Mouse (Mus musculus): ENCODE measurements around the gene Arpp21.

The Arpp21 gene

GRCm38 (mm10) chr9:112231383-112231782, 4.4 kb downstream of the Arpp21 start:
- DNase-seq (ENCODE audit: low spot score) = no peak

- no peak for DNase-seq (ENCODE audit: low spot score)
Observed at GRCm38 (mm10) chr9:112230716-112231361, 4.9 kb downstream of the Arpp21 start.

DNA sequence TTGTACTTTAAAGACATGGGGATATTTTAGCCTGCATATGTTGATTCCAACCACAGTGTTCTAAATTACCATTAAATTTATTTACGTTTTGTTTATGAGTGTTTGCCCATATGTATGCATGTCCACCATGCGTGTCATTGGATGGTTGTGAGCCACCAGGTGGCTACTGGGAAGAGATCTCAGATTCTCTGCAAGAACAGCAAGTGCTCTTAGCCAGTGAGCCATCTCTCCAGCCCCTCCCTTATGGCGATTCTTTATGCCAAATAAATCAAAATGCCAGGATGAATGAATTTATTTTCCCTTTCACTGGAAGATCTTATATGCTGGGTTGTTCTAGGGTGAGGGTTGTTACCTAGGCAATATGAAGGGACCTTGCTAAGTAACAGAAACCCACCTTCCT, 7.3 kb downstream of the Arpp21 start:
- no peak for DNase-seq (ENCODE audit: low spot score)

GRCm38 (mm10) chr9:112227174-112227573, 8.6 kb downstream of the Arpp21 start:
- no peak for DNase-seq (ENCODE audit: low spot score)

GRCm38 (mm10) chr9:112226511-112226910, 9.2 kb downstream of the Arpp21 start:
- DNase-seq (ENCODE audit: low spot score) = no peak

DNA sequence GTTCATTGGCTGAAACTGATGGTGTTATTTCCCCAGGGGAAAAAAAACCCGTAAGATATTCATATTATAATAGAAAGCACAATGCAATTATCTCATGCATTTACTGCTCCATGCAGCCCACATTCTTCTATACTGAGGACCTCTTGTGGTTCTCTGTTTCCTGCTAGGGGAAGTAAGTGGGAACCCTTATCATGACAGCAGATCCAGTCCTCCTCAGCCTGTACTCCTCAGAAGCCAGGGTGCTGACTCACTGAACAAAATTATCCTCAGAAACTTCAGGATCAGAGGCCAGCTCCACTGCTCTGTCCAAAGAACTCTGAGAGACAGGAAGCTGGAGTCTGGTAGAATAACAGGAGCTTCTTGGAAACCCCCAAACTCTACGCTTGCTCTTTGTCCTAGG, 10.7 kb downstream of the Arpp21 start:
- no peak for DNase-seq (ENCODE audit: low spot score)

- DNase-seq (ENCODE audit: low spot score) = no peak
Observed at GRCm38 (mm10) chr9:112219372-112219771, 16.4 kb downstream of the Arpp21 start.

GRCm38 (mm10) chr9:112218237-112218636, 17.5 kb downstream of the Arpp21 start:
- DNase-seq (ENCODE audit: low spot score) = no peak

GRCm38 (mm10) chr9:112217161-112217560, 18.6 kb downstream of the Arpp21 start:
- DNase-seq (ENCODE audit: low spot score) = no peak

GRCm38 (mm10) chr9:112215030-112215806, 20.5 kb downstream of the Arpp21 start:
- no peak for DNase-seq (ENCODE audit: low spot score)

- no peak for DNase-seq (ENCODE audit: low spot score)
Observed at GRCm38 (mm10) chr9:112213411-112214255, 22.1 kb downstream of the Arpp21 start.

DNA sequence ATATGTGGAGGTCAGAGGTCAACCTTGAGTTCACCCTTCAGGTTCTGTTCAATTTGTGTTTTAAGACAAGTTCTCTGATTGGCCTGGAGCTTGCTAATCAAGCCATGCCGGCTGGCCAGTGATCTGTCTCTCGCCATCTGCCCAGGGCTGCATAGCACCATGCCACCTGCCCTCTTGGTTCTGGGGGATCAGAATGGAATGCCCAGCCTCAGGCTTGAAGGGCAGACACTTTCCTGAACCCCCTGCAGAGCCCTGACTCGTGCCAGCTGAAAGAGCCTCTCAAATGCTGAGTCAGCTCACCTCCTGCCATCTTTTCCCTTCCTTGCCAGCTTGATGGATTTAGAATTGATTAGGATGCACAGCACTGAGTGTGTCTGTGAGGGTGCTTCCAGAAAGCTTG, 25.9 kb downstream of the Arpp21 start:
- DNase-seq (ENCODE audit: low spot score) = no peak

DNA sequence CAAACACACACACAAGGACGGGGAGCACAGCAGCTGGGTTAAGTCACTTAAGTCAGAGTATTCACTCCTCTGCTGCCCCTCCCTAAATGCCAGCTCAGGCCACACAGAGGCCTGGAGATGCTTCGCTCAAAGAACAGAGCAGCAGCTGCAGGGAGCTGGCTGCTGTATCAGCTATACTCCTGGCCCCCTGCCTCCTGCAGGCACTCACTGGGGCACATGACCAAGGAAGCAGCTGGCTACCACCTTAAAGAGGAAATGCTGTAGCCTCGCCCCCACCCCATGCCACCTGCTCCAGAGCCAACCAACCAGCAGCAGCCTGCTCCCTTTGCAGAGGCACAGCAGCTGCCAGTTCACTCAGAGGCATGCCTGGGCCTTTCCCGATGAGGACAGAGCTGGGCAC, 28.0 kb downstream of the Arpp21 start:
- no peak for DNase-seq (ENCODE audit: low spot score)

GRCm38 (mm10) chr9:112198296-112198695, 37.4 kb downstream of the Arpp21 start:
- no peak for DNase-seq (ENCODE audit: low spot score)

DNA sequence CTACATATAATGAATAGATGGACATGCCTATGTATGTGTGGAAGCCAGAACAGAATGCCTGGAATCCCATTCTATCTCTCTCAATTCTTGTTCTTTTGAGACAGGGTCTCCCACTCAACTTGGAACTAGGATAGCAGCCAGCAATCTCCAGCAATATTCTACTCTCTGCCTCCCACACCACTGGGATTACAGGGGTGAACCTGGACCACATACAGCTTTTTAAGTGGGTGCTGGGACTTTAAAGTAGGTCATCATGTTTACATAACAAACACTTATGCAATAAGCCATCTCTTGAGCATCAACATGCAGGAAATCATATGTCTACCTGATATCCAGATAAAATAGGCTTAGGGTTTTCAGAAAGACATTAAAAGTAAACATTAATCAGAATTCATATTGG, 41.7 kb downstream of the Arpp21 start:
- DNase-seq (ENCODE audit: low spot score) = no peak

DNA sequence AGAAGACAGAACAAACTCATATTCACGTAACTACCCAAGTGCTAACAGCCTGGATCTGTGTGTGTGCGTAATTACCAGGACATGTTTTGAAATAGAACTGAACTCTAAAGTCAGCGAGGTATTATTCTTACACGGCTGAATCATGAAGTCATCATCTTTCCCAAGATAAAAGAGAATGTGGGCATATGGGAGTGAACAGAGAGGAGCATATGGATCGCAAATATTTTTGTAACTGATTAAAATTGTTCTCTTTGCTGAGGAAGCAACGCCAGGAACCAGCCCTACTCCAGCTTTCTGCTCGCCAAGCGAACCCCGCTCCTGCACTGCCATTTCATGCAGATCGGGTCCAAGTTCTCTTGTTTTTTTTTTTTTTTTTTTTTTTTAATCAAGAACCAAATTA, 46.3 kb downstream of the Arpp21 start:
- no peak for DNase-seq (ENCODE audit: low spot score)

- no peak for DNase-seq (ENCODE audit: low spot score)
Observed at GRCm38 (mm10) chr9:112188358-112188893, 47.3 kb downstream of the Arpp21 start.

DNA sequence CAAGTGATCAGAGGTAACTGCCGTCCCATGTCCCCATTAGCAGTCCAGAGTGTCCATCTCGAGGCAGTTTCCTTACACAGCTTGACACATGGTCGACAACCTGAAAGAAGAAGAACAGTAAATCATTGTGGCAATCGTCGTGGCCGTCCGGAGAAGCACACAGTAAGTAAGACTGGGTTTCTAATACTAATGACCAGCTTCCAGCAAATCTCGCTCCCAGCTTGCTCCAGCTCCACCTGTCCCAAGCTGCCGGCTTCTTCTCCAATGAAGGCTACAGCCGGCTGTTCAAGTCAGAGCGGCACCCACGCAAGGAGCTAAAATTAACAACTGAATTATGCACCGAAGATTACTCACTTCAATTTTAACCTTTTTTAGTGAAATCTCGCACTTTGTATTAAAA, 48.1 kb downstream of the Arpp21 start:
- DNase-seq (ENCODE audit: low spot score) = no peak

- DNase-seq (ENCODE audit: low spot score) = no peak
Observed at GRCm38 (mm10) chr9:112186336-112187305, 49.1 kb downstream of the Arpp21 start.

- DNase-seq (ENCODE audit: low spot score) = no peak
Observed at GRCm38 (mm10) chr9:112185746-112186145, 50.0 kb downstream of the Arpp21 start.

DNA sequence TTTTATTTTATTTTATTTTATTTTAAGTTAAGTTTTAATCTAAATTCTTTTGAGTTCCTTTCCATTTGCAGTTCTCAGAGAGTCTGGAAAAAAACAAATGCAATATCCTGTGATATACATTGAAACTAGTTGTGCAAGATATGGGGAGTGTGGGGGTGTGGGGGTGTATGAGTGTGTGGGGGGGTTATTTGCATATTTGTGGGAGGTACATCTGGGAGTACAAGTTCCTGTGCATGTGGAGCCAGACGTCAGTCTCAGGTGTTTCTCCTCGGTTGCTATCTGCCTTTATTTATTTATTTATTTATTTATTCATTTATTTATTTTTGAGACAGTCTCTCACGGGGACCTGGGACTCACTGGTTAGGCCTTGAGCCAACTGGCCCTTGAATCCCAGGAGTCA, 53.0 kb downstream of the Arpp21 start:
- DNase-seq (ENCODE audit: low spot score) = no peak

All from spleen, adult 12 weeks (tissue).